Mouse (Mus musculus): ENCODE measurements around the gene Ints2.

DNA sequence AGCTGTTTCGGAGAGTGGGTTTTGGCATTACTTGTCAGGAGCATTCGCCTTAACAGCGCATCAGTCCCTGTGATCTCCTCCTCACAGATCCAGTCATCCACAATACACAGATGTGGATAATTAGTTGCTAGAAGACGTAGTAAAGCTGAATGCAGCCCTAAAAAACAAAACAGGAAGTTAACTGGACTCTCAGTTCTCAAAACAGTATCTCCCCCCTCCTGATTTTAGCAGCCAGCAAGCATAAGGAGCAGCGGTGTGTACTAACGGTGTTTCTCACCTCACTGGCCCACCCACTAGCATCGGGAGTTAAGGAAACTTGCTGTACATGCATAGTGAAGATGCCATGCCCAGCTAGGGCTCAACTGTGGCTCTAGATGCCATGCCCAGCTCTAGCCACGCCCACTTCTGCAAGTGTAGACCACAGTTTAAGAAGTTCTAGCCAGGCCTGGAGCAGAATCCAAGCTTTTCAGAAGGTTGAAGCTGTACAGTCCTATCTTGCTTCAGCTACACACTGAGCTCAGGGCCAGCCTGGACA lies 30.7 kb downstream of the Ints2 start:
- TF ChIP-seq CTCF (IDR thresholded peaks at IDR 0.05) (no peak), POLR2A (IDR thresholded peaks at IDR 0.05; ENCODE audit: insufficient read depth, low read depth, low read length) (no peak), EP300 (IDR thresholded peaks at IDR 0.05; ENCODE audit: insufficient read depth, low read depth, low read length) (no peak)
